Mouse (Mus musculus): ENCODE results near the gene Nlrc5. TPM values are rescaled to one million over a fixed set of nuclear protein-coding genes. Genes with fewer than 3 reads are reported as not detected.

Nlrc5 gene
- polyA plus RNA-seq (2014; fragmentation: Nextera tagmentation; extraction: Ambion mirVana) = 0.19 and 0.35 TPM in 2 replicates

GRCm38 (mm10) chr8:94433981-94434466, at the start of gene Nlrc5:
TSS of gene Nlrc5 (plus strand) at chr8:94434356.
- Histone ChIP-seq H3K9me3 (ENCODE audit: control insufficient read depth, low read length) (no peaks in the 10 kb centered on the region), H3K4me3 (ENCODE audit: control insufficient read depth in 1 of 2, insufficient read depth in 1 of 2, low read depth in 1 of 2, low read length in 2 of 2) (peak within 1 kb of the TSS; percentile 48 to 68), H3K4me2 (ENCODE audit: low read length) (peak within 1 kb of the TSS; percentile 91), H3K27me3 (ENCODE audit: control insufficient read depth, insufficient read depth, low read length) (peaks cover 26% of the 10 kb centered on the region), H3K27ac (replicated peaks in 1 of 2; ENCODE audit: control insufficient read depth in 1 of 2, insufficient read depth in 1 of 2, low read depth in 2 of 2, low read length in 2 of 2) (no peak within 1 kb of the TSS), H3K9ac (ENCODE audit: low read length) (peak within 1 kb of the TSS; percentile 66), H3K4me1 (ENCODE audit: control insufficient read depth in 2 of 2, insufficient read depth in 2 of 2, low read length in 2 of 2) (peaks cover 4 to 5% of the 10 kb centered on the region in 2 experiments), H3K36me3 (ENCODE audit: control insufficient read depth, insufficient read depth, low read length) (no peaks in the 10 kb centered on the region)
- WGBS = 2% methylated on average over 29 of the region's 29 CpGs
- ATAC-seq (ENCODE audit: insufficient number of reproducible peaks, insufficient read depth, low FRiP score, low read depth) = no peak

DNA sequence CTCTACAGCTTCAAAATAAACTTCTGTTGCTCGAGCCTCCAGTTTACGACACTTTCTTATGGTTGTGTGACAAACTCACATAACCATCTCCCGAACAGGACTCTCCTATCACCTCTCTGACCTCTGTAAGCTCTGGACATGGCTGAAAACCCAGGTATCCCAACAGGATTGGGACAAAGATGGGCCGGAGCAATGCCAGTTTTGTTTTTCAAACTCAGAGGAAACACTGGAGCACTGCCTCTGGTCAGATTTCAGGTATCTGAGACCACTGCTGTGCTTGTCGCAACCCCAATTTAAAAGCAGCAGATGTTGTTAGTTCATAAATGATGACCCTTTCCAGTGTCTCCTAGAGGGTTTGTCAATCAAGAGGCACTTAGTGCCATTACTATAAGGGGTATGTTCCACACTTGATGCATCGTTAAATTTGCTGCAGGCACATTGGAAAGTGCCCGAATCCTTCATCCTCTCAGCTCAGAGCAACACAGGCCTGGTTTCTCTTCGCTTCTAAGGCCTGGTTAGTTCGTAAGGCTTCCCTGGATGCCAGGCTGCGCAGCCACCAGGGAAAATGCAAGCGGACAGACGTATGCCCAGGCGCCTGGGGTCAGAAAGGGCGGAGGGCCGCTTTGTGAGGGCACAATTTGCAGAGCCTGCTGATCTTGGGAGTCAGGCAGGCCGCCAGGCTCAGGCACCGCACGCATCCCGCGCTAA, 48.5 kb upstream of the Nlrc5 start:
- ATAC-seq (ENCODE audit: insufficient number of reproducible peaks, insufficient read depth, low FRiP score, low read depth) = no peak; the same call in 1 of the 2 replicates
- 25% methylated on average over 20 of the region's 20 CpGs for WGBS
- H3K27ac ChIP-seq (replicated peaks in 1 of 2; ENCODE audit: control insufficient read depth in 1 of 2, insufficient read depth in 1 of 2, low read depth in 2 of 2, low read length in 2 of 2) = peak overlapping the region; percentile 60 to 68
- peak overlapping the region; percentile 84 for H3K4me2 ChIP-seq (ENCODE audit: low read length)
- H3K4me3 ChIP-seq (ENCODE audit: control insufficient read depth in 1 of 2, insufficient read depth in 1 of 2, low read depth in 1 of 2, low read length in 2 of 2) = peak overlapping the region; percentile 78 to 90
- H3K4me1 ChIP-seq (ENCODE audit: control insufficient read depth in 2 of 2, insufficient read depth in 2 of 2, low read length in 2 of 2) = peaks cover 2 to 14% of the 10 kb centered on the region in 2 experiments; a peak in 2 of 4 replicates
- peak overlapping the region; percentile 95 for H3K9ac ChIP-seq (ENCODE audit: low read length)
- no peaks in the 10 kb centered on the region for H3K9me3 ChIP-seq (ENCODE audit: control insufficient read depth, low read length)
- H3K36me3 ChIP-seq (ENCODE audit: control insufficient read depth, insufficient read depth, low read length) = peaks cover 16% of the 10 kb centered on the region
- H3K27me3 ChIP-seq (ENCODE audit: control insufficient read depth, insufficient read depth, low read length) = no peaks in the 10 kb centered on the region

GRCm38 (mm10) chr8:94386214-94387026, 47.7 kb upstream of the Nlrc5 start, which contains the start of gene Herpud1:
TSS of gene Herpud1 (plus strand) at chr8:94386438.
- no peaks in the 10 kb centered on the region for H3K27me3 ChIP-seq (ENCODE audit: control insufficient read depth, insufficient read depth, low read length)
- peak within 1 kb of the TSS; percentile 91 for H3K27ac ChIP-seq (replicated peaks in 1 of 2; ENCODE audit: control insufficient read depth in 1 of 2, insufficient read depth in 1 of 2, low read depth in 2 of 2, low read length in 2 of 2)
- H3K9ac ChIP-seq (ENCODE audit: low read length) = peak within 1 kb of the TSS; percentile 95
- peaks cover 2 to 14% of the 10 kb centered on the region in 2 experiments; a peak in 2 of 4 replicates for H3K4me1 ChIP-seq (ENCODE audit: control insufficient read depth in 2 of 2, insufficient read depth in 2 of 2, low read length in 2 of 2)
- peak within 1 kb of the TSS; percentile 84 for H3K4me2 ChIP-seq (ENCODE audit: low read length)
- H3K36me3 ChIP-seq (ENCODE audit: control insufficient read depth, insufficient read depth, low read length) = peaks cover 24% of the 10 kb centered on the region
- under 1% methylated on average over 65 of the region's 65 CpGs for WGBS
- ATAC-seq (ENCODE audit: insufficient number of reproducible peaks, insufficient read depth, low FRiP score, low read depth) = peak; percentile 97
- H3K9me3 ChIP-seq (ENCODE audit: control insufficient read depth, low read length) = no peaks in the 10 kb centered on the region
- peak within 1 kb of the TSS; percentile 78 to 90 for H3K4me3 ChIP-seq (ENCODE audit: control insufficient read depth in 1 of 2, insufficient read depth in 1 of 2, low read depth in 1 of 2, low read length in 2 of 2)

DNA sequence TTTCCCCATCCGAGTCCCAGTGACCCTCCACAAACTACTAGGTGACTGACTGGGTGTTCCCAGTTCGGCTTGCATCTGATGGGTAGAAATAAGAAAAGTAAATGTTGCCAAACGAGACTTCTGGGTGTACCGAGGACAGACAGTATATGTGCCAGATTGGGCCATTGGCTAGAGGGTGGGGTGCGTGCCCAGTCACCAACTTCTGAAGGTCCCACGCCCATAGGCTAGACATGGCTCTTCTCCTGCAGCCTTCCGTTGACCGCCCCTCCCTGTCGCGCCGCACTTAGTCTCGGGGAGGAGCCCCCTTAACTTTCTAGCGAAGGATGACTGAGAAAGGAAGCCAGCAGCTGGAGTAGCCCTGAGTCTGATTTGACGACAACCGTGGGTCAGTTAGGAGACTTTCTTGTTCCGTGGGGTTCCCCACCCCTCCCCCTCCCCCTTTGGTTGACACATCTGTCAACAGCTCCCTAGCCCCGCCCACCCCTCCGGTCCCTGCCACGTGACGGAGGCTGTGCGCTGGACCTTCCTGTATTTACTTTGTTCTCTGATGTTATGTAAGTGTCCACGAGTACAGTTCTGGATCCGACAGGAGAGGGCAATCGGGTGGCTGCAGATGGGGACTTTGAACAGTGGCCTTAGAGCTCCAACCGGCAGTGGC, 47.0 kb upstream of the Nlrc5 start:
- Histone ChIP-seq H3K9ac (ENCODE audit: low read length) (peak overlapping the region; percentile 95), H3K4me3 (ENCODE audit: control insufficient read depth in 1 of 2, insufficient read depth in 1 of 2, low read depth in 1 of 2, low read length in 2 of 2) (peak overlapping the region; percentile 78 to 90), H3K9me3 (ENCODE audit: control insufficient read depth, low read length) (no peaks in the 10 kb centered on the region), H3K4me2 (ENCODE audit: low read length) (peak overlapping the region; percentile 84), H3K27me3 (ENCODE audit: control insufficient read depth, insufficient read depth, low read length) (no peaks in the 10 kb centered on the region), H3K4me1 (ENCODE audit: control insufficient read depth in 2 of 2, insufficient read depth in 2 of 2, low read length in 2 of 2) (peaks cover 5 to 15% of the 10 kb centered on the region in 2 experiments; a peak in 3 of 4 replicates), H3K36me3 (ENCODE audit: control insufficient read depth, insufficient read depth, low read length) (peaks cover 31% of the 10 kb centered on the region), H3K27ac (replicated peaks in 1 of 2; ENCODE audit: control insufficient read depth in 1 of 2, insufficient read depth in 1 of 2, low read depth in 2 of 2, low read length in 2 of 2) (peak overlapping the region; percentile 91)
- ATAC-seq (ENCODE audit: insufficient number of reproducible peaks, insufficient read depth, low FRiP score, low read depth) = peak; percentile 41; the same call in 1 of the 2 replicates
- WGBS = under 1% methylated on average over 25 of the region's 25 CpGs

GRCm38 (mm10) chr8:94387785-94388184, 46.4 kb upstream of the Nlrc5 start:
- no peaks in the 10 kb centered on the region for H3K9me3 ChIP-seq (ENCODE audit: control insufficient read depth, low read length)
- no peak for ATAC-seq (ENCODE audit: insufficient number of reproducible peaks, insufficient read depth, low FRiP score, low read depth)
- 26% methylated on average over 6 of the region's 6 CpGs for WGBS
- H3K9ac ChIP-seq (ENCODE audit: low read length) = peak overlapping the region; percentile 95
- H3K4me1 ChIP-seq (ENCODE audit: control insufficient read depth in 2 of 2, insufficient read depth in 2 of 2, low read length in 2 of 2) = peaks cover 7 to 18% of the 10 kb centered on the region in 2 experiments; a peak in 3 of 4 replicates
- H3K27ac ChIP-seq (replicated peaks in 1 of 2; ENCODE audit: control insufficient read depth in 1 of 2, insufficient read depth in 1 of 2, low read depth in 2 of 2, low read length in 2 of 2) = peak overlapping the region; percentile 23 to 91; a peak in 2 of 4 replicates
- no peaks in the 10 kb centered on the region for H3K27me3 ChIP-seq (ENCODE audit: control insufficient read depth, insufficient read depth, low read length)
- H3K4me2 ChIP-seq (ENCODE audit: low read length) = peak overlapping the region; percentile 84
- peak overlapping the region; percentile 78 to 90 for H3K4me3 ChIP-seq (ENCODE audit: control insufficient read depth in 1 of 2, insufficient read depth in 1 of 2, low read depth in 1 of 2, low read length in 2 of 2)
- peaks cover 37% of the 10 kb centered on the region for H3K36me3 ChIP-seq (ENCODE audit: control insufficient read depth, insufficient read depth, low read length)

GRCm38 (mm10) chr8:94389531-94389930, 44.6 kb upstream of the Nlrc5 start:
- H3K9me3 ChIP-seq (ENCODE audit: control insufficient read depth, low read length) = no peaks in the 10 kb centered on the region
- peaks cover 54% of the 10 kb centered on the region for H3K36me3 ChIP-seq (ENCODE audit: control insufficient read depth, insufficient read depth, low read length)
- no peak overlapping the region for H3K4me3 ChIP-seq (ENCODE audit: control insufficient read depth in 1 of 2, insufficient read depth in 1 of 2, low read depth in 1 of 2, low read length in 2 of 2)
- H3K27ac ChIP-seq (replicated peaks in 1 of 2; ENCODE audit: control insufficient read depth in 1 of 2, insufficient read depth in 1 of 2, low read depth in 2 of 2, low read length in 2 of 2) = no peak overlapping the region
- H3K4me1 ChIP-seq (ENCODE audit: control insufficient read depth in 2 of 2, insufficient read depth in 2 of 2, low read length in 2 of 2) = peaks cover 8 to 18% of the 10 kb centered on the region in 2 experiments; a peak in 3 of 4 replicates
- no peaks in the 10 kb centered on the region for H3K27me3 ChIP-seq (ENCODE audit: control insufficient read depth, insufficient read depth, low read length)
- no peak overlapping the region for H3K4me2 ChIP-seq (ENCODE audit: low read length)
- H3K9ac ChIP-seq (ENCODE audit: low read length) = no peak overlapping the region
- ATAC-seq (ENCODE audit: insufficient number of reproducible peaks, insufficient read depth, low FRiP score, low read depth) = no peak
- 90% methylated on average over 6 of the region's 6 CpGs for WGBS

DNA sequence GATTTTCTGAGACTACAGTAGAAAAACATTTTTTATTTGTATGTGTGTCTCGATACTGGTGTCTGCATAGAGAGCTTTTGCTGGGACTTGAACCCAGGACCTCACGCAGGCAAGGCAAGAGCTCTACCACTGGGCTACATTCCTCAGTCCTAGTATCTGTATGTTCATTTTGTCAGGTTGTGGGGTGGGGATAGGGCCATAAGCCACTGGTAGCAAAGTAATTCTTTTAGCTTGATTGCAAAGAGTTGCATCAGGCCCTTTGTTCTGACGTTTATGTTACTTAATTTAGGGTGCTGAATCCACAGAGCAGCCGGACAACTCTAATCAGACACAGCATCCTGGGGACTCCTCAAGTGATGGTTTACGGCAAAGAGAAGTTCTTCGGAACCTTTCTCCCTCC, 43.7 kb upstream of the Nlrc5 start:
- H3K36me3 ChIP-seq (ENCODE audit: control insufficient read depth, insufficient read depth, low read length) = peaks cover 63% of the 10 kb centered on the region
- H3K4me2 ChIP-seq (ENCODE audit: low read length) = no peak overlapping the region
- 89% methylated on average over 6 of the region's 6 CpGs for WGBS
- H3K9ac ChIP-seq (ENCODE audit: low read length) = no peak overlapping the region
- H3K9me3 ChIP-seq (ENCODE audit: control insufficient read depth, low read length) = no peaks in the 10 kb centered on the region
- no peaks in the 10 kb centered on the region for H3K27me3 ChIP-seq (ENCODE audit: control insufficient read depth, insufficient read depth, low read length)
- H3K4me3 ChIP-seq (ENCODE audit: control insufficient read depth in 1 of 2, insufficient read depth in 1 of 2, low read depth in 1 of 2, low read length in 2 of 2) = no peak overlapping the region
- ATAC-seq (ENCODE audit: insufficient number of reproducible peaks, insufficient read depth, low FRiP score, low read depth) = no peak
- H3K27ac ChIP-seq (replicated peaks in 1 of 2; ENCODE audit: control insufficient read depth in 1 of 2, insufficient read depth in 1 of 2, low read depth in 2 of 2, low read length in 2 of 2) = no peak overlapping the region
- peaks cover 8 to 18% of the 10 kb centered on the region in 2 experiments; a peak in 3 of 4 replicates for H3K4me1 ChIP-seq (ENCODE audit: control insufficient read depth in 2 of 2, insufficient read depth in 2 of 2, low read length in 2 of 2)

All from heart, embryonic 14.5 days (tissue).